Mouse (Mus musculus) right cerebral cortex, postnatal 14 days (tissue): ENCODE data around the gene Lhfp.
"Not testable (repeated sequence)": the region's sequence is repeated elsewhere in the genome, so short reads cannot be mapped to it uniquely, and the experiment has no call there.

Source experiments
- DNase-seq: peaks from one replicate; pipeline ENCODE4 v3.0.0; 2022

Gene Lhfp

GRCm38 (mm10) chr3:53221531-53222272 lies 180.4 kb downstream of the Lhfp start:
- DNase-seq: no peak

GRCm38 (mm10) chr3:53224141-53224540 lies 182.8 kb downstream of the Lhfp start:
- DNase-seq: no peak

- no peak for DNase-seq
Observed at GRCm38 (mm10) chr3:53225774-53226173, 184.4 kb downstream of the Lhfp start.

- no peak for DNase-seq
Observed at GRCm38 (mm10) chr3:53226223-53226622, 184.9 kb downstream of the Lhfp start.

GRCm38 (mm10) chr3:53227866-53228265 lies 186.5 kb downstream of the Lhfp start:
- no peak for DNase-seq

- DNase-seq: no peak
Observed at GRCm38 (mm10) chr3:53230562-53230961, 189.2 kb downstream of the Lhfp start.

- no peak for DNase-seq
Observed at GRCm38 (mm10) chr3:53231112-53231511, 189.8 kb downstream of the Lhfp start.

GRCm38 (mm10) chr3:53232411-53232810 lies 191.1 kb downstream of the Lhfp start:
- DNase-seq: not testable (repeated sequence)

GRCm38 (mm10) chr3:53234689-53235088 lies 193.4 kb downstream of the Lhfp start:
- DNase-seq: no peak

GRCm38 (mm10) chr3:53236471-53236870 lies 195.1 kb downstream of the Lhfp start:
- no peak for DNase-seq

GRCm38 (mm10) chr3:53240150-53240549 lies 198.8 kb downstream of the Lhfp start:
- DNase-seq: no peak

- DNase-seq: no peak
Observed at GRCm38 (mm10) chr3:53245571-53246208, 204.4 kb downstream of the Lhfp start.

- peak; percentile 54 for DNase-seq
Observed at GRCm38 (mm10) chr3:53247102-53247501, 205.8 kb downstream of the Lhfp start.

- no peak for DNase-seq
Observed at GRCm38 (mm10) chr3:53248158-53248874, 207.0 kb downstream of the Lhfp start.

- no peak for DNase-seq
Observed at GRCm38 (mm10) chr3:53252556-53252955, 211.2 kb downstream of the Lhfp start.

- DNase-seq: no peak
Observed at GRCm38 (mm10) chr3:53253223-53253832, 212.0 kb downstream of the Lhfp start.

- DNase-seq: no peak
Observed at GRCm38 (mm10) chr3:53258657-53259158, 217.4 kb downstream of the Lhfp start.

GRCm38 (mm10) chr3:53266116-53266515 lies 224.8 kb downstream of the Lhfp start:
- no peak for DNase-seq

- DNase-seq: no peak
Observed at GRCm38 (mm10) chr3:53267046-53267445, 225.7 kb downstream of the Lhfp start.

GRCm38 (mm10) chr3:53273220-53273619 lies 231.9 kb downstream of the Lhfp start:
- no peak for DNase-seq

GRCm38 (mm10) chr3:53277993-53278392 lies 236.7 kb downstream of the Lhfp start:
- DNase-seq: no peak

GRCm38 (mm10) chr3:53282005-53282404 lies 240.7 kb downstream of the Lhfp start:
- DNase-seq: not testable (repeated sequence)

- DNase-seq: no peak
Observed at GRCm38 (mm10) chr3:53284023-53284422, 242.7 kb downstream of the Lhfp start.
